Mouse (Mus musculus): ENCODE data around the gene Mon2. TPM values are rescaled to one million over a fixed set of nuclear protein-coding genes. Genes with fewer than 3 reads are reported as not detected.

Mon2 gene
- total RNA-seq, 2 experiments from 2014 or later = 98.6 to 104 TPM

DNA sequence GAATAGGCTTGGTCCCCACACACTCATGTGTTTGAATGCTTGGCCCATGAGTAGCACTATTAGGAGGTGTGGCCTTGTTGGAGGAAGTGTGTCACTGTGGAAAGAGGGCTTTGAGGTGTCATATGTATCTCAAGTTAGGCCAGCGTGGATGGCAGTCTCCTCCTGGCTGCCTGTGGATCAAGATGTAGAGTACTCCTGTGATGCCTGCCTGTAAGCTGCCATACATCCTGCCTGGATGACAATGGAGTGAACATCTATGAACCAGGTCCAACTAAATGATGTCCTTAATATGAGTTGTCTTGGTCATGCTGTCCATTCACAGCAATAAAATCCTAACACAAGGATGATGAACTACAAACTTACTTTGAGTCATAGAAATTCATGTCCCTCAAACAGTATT is 64.9 kb downstream of the Mon2 start:
- intact Hi-C loops (cut with DNase I) = no loop called here
- Histone ChIP-seq H3K27ac (no peak overlapping the region), H3K4me3 (no peak overlapping the region)
- no peak for DNase-seq (ENCODE audit: extremely low spot score in 1 of 2, low spot score in 2 of 2)
- no peak for TF ChIP-seq CTCF (IDR thresholded peaks at IDR 0.05)

- peak; percentile 87 for TF ChIP-seq CTCF (IDR thresholded peaks at IDR 0.05)
- intact Hi-C loops (cut with DNase I) = loop anchor here (1.0 to 2.0 kb wide), 2 partner anchors 201 to 453 kb away; no protein-coding TSS in a partner anchor
- DNase-seq (ENCODE audit: extremely low spot score in 1 of 2, low spot score in 2 of 2) = no peak
Measured at GRCm38 (mm10) chr10:123005237-123006185, 70.8 kb downstream of the Mon2 start.

GRCm38 (mm10) chr10:123004475-123005236 is 71.6 kb downstream of the Mon2 start:
- Histone ChIP-seq H3K4me3 (no peak overlapping the region), H3K27ac (no peak overlapping the region)
- no peak for DNase-seq (ENCODE audit: extremely low spot score in 1 of 2, low spot score in 2 of 2)
- intact Hi-C loops (cut with DNase I) = loop anchor here (1.0 to 2.0 kb wide), 2 partner anchors 200 to 452 kb away; no protein-coding TSS in a partner anchor
- TF ChIP-seq CTCF (IDR thresholded peaks at IDR 0.05) = no peak

More at GRCm38 (mm10) chr10:123005237-123006185, 70.8 kb downstream of the Mon2 start:
- no peak overlapping the region for H3K4me3 ChIP-seq
- no peak overlapping the region for H3K27ac ChIP-seq

DNA sequence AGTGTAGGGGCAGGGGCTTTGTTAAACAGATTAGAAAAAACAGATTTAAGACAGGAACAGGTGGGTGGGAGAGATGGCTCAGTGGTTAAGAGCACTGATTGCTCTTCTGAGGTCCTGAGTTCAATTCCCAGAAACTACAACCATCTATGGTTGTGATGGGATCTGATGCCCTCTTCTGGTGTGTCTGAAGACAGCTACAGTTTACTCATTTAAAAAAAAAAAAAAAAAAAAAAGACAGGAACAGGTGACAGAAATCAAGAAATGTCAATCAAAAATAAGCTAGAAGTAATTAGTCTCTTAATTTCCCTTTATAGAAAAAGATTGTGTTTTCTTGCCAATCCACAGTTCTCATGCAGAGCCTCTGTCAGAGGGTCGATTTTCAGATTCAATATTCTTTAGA is 74.3 kb downstream of the Mon2 start:
- intact Hi-C loops (cut with DNase I) = no loop called here
- TF ChIP-seq CTCF (IDR thresholded peaks at IDR 0.05) = peak; percentile 1; the same call in 1 of the 2 replicates
- DNase-seq (ENCODE audit: extremely low spot score in 1 of 2, low spot score in 2 of 2) = no peak
- H3K27ac ChIP-seq = no peak overlapping the region
- no peak overlapping the region for H3K4me3 ChIP-seq

DNA sequence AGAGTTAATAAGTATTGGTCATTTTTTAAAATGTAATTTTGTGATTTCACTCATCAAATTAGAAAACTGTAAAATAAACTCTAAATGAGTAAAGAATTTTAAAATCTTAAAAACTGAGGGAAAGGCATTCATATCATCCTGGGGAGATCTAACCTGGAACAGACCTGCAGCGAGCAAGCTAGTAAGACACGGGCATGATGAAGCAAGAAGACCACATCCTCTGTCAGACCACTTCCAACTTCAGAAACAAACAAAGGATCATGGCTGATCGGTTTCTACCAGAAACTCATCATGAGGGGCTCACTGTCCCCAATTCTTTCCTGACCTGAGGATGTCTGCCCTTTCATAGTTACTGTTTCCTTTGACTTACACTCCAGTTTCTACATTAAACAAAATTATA is 74.9 kb downstream of the Mon2 start:
- intact Hi-C loops (cut with DNase I) = no loop called here
- no peak overlapping the region for H3K4me3 ChIP-seq
- TF ChIP-seq CTCF (IDR thresholded peaks at IDR 0.05) = no peak
- no peak for DNase-seq (ENCODE audit: extremely low spot score in 1 of 2, low spot score in 2 of 2)
- H3K27ac ChIP-seq = no peak overlapping the region

DNA sequence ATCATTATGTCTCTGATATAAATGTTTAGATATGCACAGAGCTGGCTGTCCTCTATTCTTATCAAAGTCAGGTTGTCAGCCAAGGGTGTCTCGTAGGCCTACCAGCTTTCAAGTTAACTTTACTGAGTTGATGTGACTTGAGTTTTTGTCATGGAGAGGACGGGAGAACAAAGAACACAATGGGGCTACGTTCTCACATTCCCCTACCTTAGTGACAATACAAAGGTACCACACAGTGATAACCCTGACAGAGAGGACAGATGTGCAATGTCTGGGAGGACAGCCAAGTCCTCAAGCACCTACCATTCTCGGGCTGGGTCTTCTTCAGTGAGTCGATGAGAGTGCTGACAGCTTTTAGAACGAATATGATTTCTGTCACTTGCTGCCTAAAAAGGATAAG is 76.9 kb downstream of the Mon2 start:
- Histone ChIP-seq H3K27ac (no peak overlapping the region), H3K4me3 (no peak overlapping the region)
- DNase-seq (ENCODE audit: extremely low spot score in 1 of 2, low spot score in 2 of 2) = no peak
- intact Hi-C loops (cut with DNase I) = loop anchor here (10.0 kb wide), 1 partner anchor 905 kb away; the partner anchor contains the start of gene Rxylt1
- TF ChIP-seq CTCF (IDR thresholded peaks at IDR 0.05) = no peak

GRCm38 (mm10) chr10:122997852-122998251 is 78.5 kb downstream of the Mon2 start:
- intact Hi-C loops (cut with DNase I) = loop anchor here (10.0 kb wide), 1 partner anchor 903 kb away; the partner anchor contains the start of gene Rxylt1
- DNase-seq (ENCODE audit: extremely low spot score in 1 of 2, low spot score in 2 of 2) = no peak
- TF ChIP-seq CTCF (IDR thresholded peaks at IDR 0.05) = no peak

GRCm38 (mm10) chr10:122994402-122995107 is 81.8 kb downstream of the Mon2 start:
- intact Hi-C loops (cut with DNase I) = loop anchor here (10.0 kb wide), 1 partner anchor 900 kb away; the partner anchor contains the start of gene Rxylt1
- H3K4me3 ChIP-seq = no peak overlapping the region
- no peak for TF ChIP-seq CTCF (IDR thresholded peaks at IDR 0.05)
- no peak overlapping the region for H3K27ac ChIP-seq
- DNase-seq (ENCODE audit: extremely low spot score in 1 of 2, low spot score in 2 of 2) = no peak

More at GRCm38 (mm10) chr10:122997852-122998251, 78.5 kb downstream of the Mon2 start:
- Histone ChIP-seq H3K4me3 (no peak overlapping the region), H3K27ac (no peak overlapping the region)

DNA sequence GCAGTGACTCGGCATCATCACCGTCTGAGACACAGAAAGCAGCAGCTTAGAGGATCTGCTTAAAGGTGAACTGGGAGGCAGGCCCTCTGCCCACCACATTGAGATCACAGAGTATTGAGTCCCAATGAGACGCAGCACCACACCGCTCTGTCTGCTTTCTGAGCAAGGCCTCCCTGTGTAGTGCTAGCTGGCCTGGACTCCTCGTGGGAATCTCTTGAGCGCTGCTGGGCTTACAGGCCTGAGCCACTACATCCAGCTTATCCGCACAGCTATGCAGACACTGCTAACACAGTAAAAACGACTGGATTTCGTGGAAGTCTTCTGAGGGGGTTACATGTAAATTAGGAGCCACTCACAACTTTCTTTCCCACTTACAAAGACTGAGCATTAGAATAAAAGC is 84.7 kb downstream of the Mon2 start:
- Histone ChIP-seq H3K4me3 (no peak overlapping the region), H3K27ac (peak overlapping the region; percentile 68)
- no peak for TF ChIP-seq CTCF (IDR thresholded peaks at IDR 0.05)
- intact Hi-C loops (cut with DNase I) = loop anchor here (2.0 to 10.0 kb wide), 3 partner anchors 141 to 897 kb away; partner anchors contain the start of gene Rxylt1
- no peak for DNase-seq (ENCODE audit: extremely low spot score in 1 of 2, low spot score in 2 of 2)

- H3K4me3 ChIP-seq = no peak overlapping the region
- DNase-seq (ENCODE audit: extremely low spot score in 1 of 2, low spot score in 2 of 2) = peak in 1 of 2 experiments; percentile 28
- TF ChIP-seq CTCF (IDR thresholded peaks at IDR 0.05) = no peak
- intact Hi-C loops (cut with DNase I) = loop anchor here (2.0 to 10.0 kb wide), 3 partner anchors 140 to 896 kb away; partner anchors contain the start of gene Rxylt1
- peak overlapping the region; percentile 68 for H3K27ac ChIP-seq
Measured at GRCm38 (mm10) chr10:122991053-122991452, 85.3 kb downstream of the Mon2 start.

- no peak for DNase-seq (ENCODE audit: extremely low spot score in 1 of 2, low spot score in 2 of 2)
- TF ChIP-seq CTCF (IDR thresholded peaks at IDR 0.05) = peak; percentile 7; the same call in 1 of the 2 replicates
- H3K27ac ChIP-seq = peak overlapping the region; percentile 68
- intact Hi-C loops (cut with DNase I) = loop anchor here (1.0 to 10.0 kb wide), 4 partner anchors 140 to 896 kb away; partner anchors contain the start of gene Rxylt1
- no peak overlapping the region for H3K4me3 ChIP-seq
Measured at GRCm38 (mm10) chr10:122990606-122991005, 85.7 kb downstream of the Mon2 start.
